Mouse (Mus musculus): ENCODE results near the gene Gpr137b. TPM values are rescaled to one million over a fixed set of nuclear protein-coding genes. Genes with fewer than 3 reads are reported as not detected.
"Not testable (repeated sequence)": the region's sequence is repeated elsewhere in the genome, so short reads cannot be mapped to it uniquely, and the experiment has no call there.

The Gpr137b gene
- polyA plus RNA-seq, 1 experiment, result 20.1 TPM

DNA sequence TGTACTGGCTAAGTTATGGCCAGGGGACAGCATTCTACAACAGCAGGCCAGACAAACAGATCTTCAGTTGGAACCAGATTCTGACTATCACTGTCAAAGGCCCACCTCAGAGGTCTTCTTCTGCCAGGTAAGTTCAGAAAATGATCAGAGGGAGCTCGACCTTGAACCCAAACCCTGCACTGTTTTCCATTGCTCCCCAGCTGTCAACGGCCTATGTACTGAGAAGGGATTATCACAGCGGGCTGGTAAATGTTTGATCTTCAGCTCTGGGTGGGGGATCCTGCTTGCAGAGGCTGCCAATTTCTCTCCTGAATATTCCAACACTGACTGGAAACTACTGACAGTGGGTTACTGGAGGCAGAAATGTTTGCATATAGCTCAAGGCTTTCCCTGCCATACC is 20.4 kb upstream of the Gpr137b start:
- Histone ChIP-seq H3K27me3 (ENCODE audit: control insufficient read depth, insufficient read depth, insufficient read length) (no peaks in the 10 kb centered on the region), H3K4me2 (ENCODE audit: low read depth) (no peak overlapping the region), H3ac (ENCODE audit: control insufficient read depth, insufficient read length) (no peak overlapping the region), H3K4me3 (no peak overlapping the region), H3K79me2 (ENCODE audit: control insufficient read depth, insufficient read depth) (no peaks in the 10 kb centered on the region), H3K36me3 (ENCODE audit: control insufficient read depth, insufficient read depth) (no peaks in the 10 kb centered on the region)
- no peak for TF ChIP-seq TCF3 (IDR thresholded peaks at IDR 0.05; ENCODE audit: insufficient read length, low read depth)
- TF ChIP-seq SRF (IDR thresholded peaks at IDR 0.05; ENCODE audit: control insufficient read depth, insufficient read length, low read depth), result no peak
- TF ChIP-seq REST (IDR thresholded peaks at IDR 0.05; ENCODE audit: insufficient read depth, insufficient read length), result no peak
- no peak for TF ChIP-seq MYOD1 (IDR thresholded peaks at IDR 0.05; ENCODE audit: control insufficient read depth in 1 of 3, insufficient read length in 2 of 3, low read depth in 2 of 3)
- no peak for TF ChIP-seq TCF12 (IDR thresholded peaks at IDR 0.05; ENCODE audit: insufficient read depth, poor library complexity, severe bottlenecking)
- TF ChIP-seq E2F4 (IDR thresholded peaks at IDR 0.05; ENCODE audit: insufficient read depth), result no peak
- TF ChIP-seq CEBPB (IDR thresholded peaks at IDR 0.05; ENCODE audit: insufficient read depth, poor library complexity, severe bottlenecking), result no peak
- no peak for TF ChIP-seq MYOG (IDR thresholded peaks at IDR 0.05; ENCODE audit: control insufficient read depth in 1 of 3, insufficient read depth in 1 of 3, insufficient read length in 2 of 3, low read depth in 2 of 3)
- no peak for TF ChIP-seq MAX (IDR thresholded peaks at IDR 0.05; ENCODE audit: low read depth)
- TF ChIP-seq POLR2A (IDR thresholded peaks at IDR 0.05; ENCODE audit: insufficient read length, low read depth), result no peak
- TF ChIP-seq POLR2AphosphoS2 (IDR thresholded peaks at IDR 0.05; ENCODE audit: insufficient read length, low read depth), result no peak
- TF ChIP-seq USF1 (IDR thresholded peaks at IDR 0.05; ENCODE audit: low read depth), result no peak

DNA sequence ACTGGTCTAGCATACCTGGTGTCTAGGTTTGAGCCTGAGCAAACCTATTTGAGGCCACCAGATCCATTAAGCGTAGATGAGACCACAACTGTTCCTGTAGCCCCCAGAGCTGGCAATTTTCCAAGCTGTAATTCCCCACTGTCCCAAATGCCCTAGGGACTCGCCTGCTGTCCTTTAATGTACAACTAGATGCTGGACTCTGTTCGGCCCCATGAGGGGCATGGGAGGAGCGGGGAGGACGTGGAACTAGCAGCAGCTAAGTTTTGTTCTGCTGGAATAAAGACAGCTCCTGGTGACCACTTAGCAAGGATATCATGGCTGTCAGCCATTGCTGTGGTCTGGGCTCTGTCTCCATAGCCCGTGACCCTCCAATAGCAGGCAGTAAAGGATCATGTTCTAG is 11.7 kb upstream of the Gpr137b start:
- not testable (repeated sequence) for H3K4me2 ChIP-seq (ENCODE audit: low read depth); H3K79me2 ChIP-seq (ENCODE audit: control insufficient read depth, insufficient read depth); H3K4me3 ChIP-seq; H3K27me3 ChIP-seq (ENCODE audit: control insufficient read depth, insufficient read depth, insufficient read length); H3ac ChIP-seq (ENCODE audit: control insufficient read depth, insufficient read length); H3K36me3 ChIP-seq (ENCODE audit: control insufficient read depth, insufficient read depth)

DNA sequence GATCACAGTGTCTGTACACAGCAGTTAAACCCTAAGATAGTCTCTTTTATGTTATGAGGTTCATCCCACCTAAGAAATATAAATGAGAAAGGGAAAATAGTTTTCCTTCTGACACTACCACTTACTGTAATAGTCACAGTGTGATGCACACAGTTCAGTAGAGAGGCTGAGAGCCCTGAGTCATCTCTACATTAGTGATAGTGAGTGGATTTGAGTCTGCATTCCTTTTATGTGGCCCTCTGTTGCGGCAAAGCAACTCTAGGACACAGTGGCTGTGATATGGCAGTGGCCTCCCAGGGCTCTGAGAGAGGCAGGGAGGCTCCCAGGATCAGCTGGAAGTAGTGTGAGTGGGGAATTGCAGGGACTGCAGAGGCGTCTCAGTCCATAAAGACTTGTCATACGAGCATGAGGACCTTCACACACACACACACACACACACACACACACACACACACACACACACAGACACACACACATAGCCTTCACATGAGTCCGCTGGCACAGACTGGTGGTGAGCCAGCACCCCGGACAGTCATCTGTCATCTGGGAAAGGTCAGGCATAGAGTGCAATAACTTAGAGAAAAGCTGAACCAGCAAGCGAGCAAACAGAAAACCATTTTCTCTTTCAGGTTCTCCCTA is 10.8 kb upstream of the Gpr137b start:
- not testable (repeated sequence) for H3K4me2 ChIP-seq (ENCODE audit: low read depth); H3K4me3 ChIP-seq; H3K79me2 ChIP-seq (ENCODE audit: control insufficient read depth, insufficient read depth); H3K27me3 ChIP-seq (ENCODE audit: control insufficient read depth, insufficient read depth, insufficient read length); H3ac ChIP-seq (ENCODE audit: control insufficient read depth, insufficient read length); H3K36me3 ChIP-seq (ENCODE audit: control insufficient read depth, insufficient read depth)

DNA sequence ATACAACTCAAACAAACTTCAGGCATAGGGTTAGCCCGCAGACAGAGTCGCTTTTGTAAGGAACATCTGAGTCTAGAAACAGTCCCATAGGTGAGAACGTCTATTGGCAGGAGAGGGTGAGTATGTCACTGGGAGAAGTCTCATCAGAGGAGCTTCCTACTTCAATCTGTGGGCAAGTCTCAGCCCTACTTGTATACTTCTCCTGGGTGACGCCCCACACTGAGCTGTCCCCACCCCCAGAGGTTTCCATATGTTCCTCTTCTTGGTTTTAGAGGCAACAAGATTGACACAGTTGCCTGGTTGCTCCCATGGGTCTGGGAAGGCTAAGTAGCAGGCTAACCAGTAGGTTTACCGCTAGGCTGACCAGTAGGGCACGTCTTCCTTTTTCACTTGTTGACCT is 10.0 kb upstream of the Gpr137b start:
- H3K36me3 ChIP-seq (ENCODE audit: control insufficient read depth, insufficient read depth); H3K79me2 ChIP-seq (ENCODE audit: control insufficient read depth, insufficient read depth); H3K4me2 ChIP-seq (ENCODE audit: low read depth); H3K27me3 ChIP-seq (ENCODE audit: control insufficient read depth, insufficient read depth, insufficient read length); H3K4me3 ChIP-seq; H3ac ChIP-seq (ENCODE audit: control insufficient read depth, insufficient read length): not testable (repeated sequence)

DNA sequence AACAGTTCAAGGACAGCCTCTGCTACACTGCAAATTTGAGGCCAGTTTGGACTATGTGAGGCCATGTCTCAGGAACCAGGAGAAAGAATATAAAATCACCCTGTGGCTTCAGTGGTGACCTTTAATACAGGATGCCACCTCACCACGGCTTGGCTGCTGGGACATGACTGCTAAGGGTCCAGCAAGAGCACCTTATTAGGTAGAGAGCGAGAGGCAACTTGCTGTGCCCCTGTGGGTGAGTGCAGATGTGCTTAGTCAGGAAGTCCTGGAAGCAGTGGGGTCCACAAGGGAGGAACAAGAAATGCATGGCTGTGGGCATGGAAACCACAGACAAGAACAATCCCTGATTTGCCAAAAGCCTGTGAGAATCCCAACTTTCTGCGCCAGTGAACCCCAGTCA is 9.6 kb upstream of the Gpr137b start:
- H3K36me3 ChIP-seq (ENCODE audit: control insufficient read depth, insufficient read depth); H3K4me3 ChIP-seq; H3K4me2 ChIP-seq (ENCODE audit: low read depth); H3K27me3 ChIP-seq (ENCODE audit: control insufficient read depth, insufficient read depth, insufficient read length); H3ac ChIP-seq (ENCODE audit: control insufficient read depth, insufficient read length); H3K79me2 ChIP-seq (ENCODE audit: control insufficient read depth, insufficient read depth): not testable (repeated sequence)

DNA sequence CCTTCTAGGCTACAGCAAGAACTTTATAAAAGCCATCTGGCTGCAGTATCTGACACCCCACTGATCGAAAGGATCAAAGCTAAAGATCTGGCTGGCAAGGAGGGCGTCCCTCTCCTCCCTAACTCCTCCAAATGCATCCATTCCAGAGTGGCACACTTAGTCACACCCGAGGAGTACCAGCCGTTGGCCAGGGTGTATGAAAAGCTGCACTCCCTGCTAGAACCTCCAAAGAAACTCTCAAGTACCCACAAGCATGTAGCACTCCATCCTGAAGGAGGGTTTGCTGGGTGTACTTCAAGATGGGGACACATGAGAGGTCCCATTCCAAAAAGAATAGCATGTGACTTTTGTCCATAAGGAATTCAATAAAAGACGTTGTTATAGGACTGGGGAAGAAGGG is 9.0 kb upstream of the Gpr137b start:
- H3K4me2 ChIP-seq (ENCODE audit: low read depth); H3K36me3 ChIP-seq (ENCODE audit: control insufficient read depth, insufficient read depth); H3K4me3 ChIP-seq; H3ac ChIP-seq (ENCODE audit: control insufficient read depth, insufficient read length); H3K79me2 ChIP-seq (ENCODE audit: control insufficient read depth, insufficient read depth); H3K27me3 ChIP-seq (ENCODE audit: control insufficient read depth, insufficient read depth, insufficient read length): not testable (repeated sequence)

DNA sequence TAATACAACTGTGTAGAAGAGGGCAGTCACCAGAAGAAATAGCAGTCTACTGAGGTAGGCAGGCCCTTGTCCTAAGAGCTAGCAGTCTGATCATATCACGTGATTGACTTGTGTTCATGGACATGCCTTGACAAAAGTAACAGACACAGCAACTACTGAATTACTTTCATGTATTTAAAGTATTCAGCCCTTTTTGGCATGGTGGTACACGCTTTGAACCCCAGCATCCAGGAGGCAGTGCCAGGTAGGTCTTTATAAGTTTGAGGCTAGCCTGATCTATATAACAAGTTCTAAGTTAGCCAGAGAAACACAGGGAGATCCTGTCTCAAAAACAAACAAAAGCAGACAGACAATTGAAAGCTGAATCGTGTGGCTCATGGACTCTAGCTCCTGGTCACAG is 7.0 kb upstream of the Gpr137b start:
- not testable (repeated sequence) for H3K79me2 ChIP-seq (ENCODE audit: control insufficient read depth, insufficient read depth); H3K36me3 ChIP-seq (ENCODE audit: control insufficient read depth, insufficient read depth); H3K4me2 ChIP-seq (ENCODE audit: low read depth); H3ac ChIP-seq (ENCODE audit: control insufficient read depth, insufficient read length); H3K27me3 ChIP-seq (ENCODE audit: control insufficient read depth, insufficient read depth, insufficient read length); H3K4me3 ChIP-seq

DNA sequence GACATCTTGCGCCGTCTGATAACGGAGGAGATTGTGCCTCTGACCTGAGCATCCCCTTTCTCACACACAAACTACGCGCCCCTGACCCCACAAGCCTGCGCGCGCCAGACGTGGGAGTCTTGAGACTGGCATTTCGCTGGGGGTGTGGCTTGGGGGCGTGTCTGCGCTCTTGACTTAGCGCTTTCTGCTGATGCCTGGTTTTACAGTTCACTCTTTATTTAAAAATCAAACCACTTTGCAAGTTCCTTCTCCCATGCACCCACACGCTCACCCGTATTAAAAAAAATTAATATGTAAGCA is 232 bp upstream of the Gpr137b start:
- H3K79me2 ChIP-seq (ENCODE audit: control insufficient read depth, insufficient read depth); H3K27me3 ChIP-seq (ENCODE audit: control insufficient read depth, insufficient read depth, insufficient read length); H3ac ChIP-seq (ENCODE audit: control insufficient read depth, insufficient read length); H3K36me3 ChIP-seq (ENCODE audit: control insufficient read depth, insufficient read depth): not testable (repeated sequence)
- H3K4me3 ChIP-seq, result peak overlapping the region; percentile 19
- H3K4me2 ChIP-seq (ENCODE audit: low read depth), result peak overlapping the region; percentile 56

DNA sequence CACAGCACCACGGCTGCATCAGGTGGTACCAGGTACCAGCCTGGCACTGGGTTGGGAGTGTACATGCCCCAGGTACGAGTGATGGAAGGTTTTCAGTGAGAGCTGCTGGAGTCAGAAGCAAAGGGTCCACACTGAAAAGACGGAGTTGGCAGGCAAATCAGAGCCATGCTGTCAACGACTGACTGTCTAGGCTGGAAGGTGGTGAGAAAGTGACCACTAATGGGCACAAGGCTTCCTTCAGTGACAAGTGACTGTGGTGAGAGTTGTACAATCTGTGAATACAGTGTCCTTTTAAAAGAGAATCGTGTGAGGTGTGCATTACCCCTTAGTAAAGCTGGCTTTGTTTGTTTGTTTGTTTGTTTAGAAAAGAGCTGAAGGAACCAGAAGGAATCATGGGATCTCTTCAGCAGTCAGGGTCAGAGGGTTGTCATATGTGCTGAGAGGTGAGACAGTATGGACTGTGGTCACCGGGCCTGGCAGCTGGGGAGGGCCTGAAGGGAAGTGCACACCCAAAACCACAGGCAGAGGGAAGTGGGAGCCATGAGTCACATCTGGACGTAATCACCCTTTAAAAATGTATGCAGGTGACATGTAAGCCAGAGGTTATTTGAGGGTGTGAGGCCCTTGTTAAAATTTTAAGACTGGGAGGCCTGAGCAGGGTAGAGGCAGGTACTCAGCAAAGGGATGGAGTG is 15.5 kb downstream of the Gpr137b start:
- H3K4me3 ChIP-seq; H3K79me2 ChIP-seq (ENCODE audit: control insufficient read depth, insufficient read depth); H3K27me3 ChIP-seq (ENCODE audit: control insufficient read depth, insufficient read depth, insufficient read length); H3K4me2 ChIP-seq (ENCODE audit: low read depth); H3ac ChIP-seq (ENCODE audit: control insufficient read depth, insufficient read length); H3K36me3 ChIP-seq (ENCODE audit: control insufficient read depth, insufficient read depth): not testable (repeated sequence)
